Mouse (Mus musculus): ENCODE results near the gene Mon2. TPM values are rescaled to one million over a fixed set of nuclear protein-coding genes. Genes with fewer than 3 reads are reported as not detected.

Mon2 gene
- total and polyA plus RNA-seq, 3 experiments: 33.8 to 38.6 TPM; not detected in 1

- no peaks in the 10 kb centered on the region for H3K27me3 ChIP-seq (ENCODE audit: control insufficient read depth in 1 of 2, insufficient read depth in 2 of 2, low read length in 2 of 2)
- no peak overlapping the region for H3K4me3 ChIP-seq (ENCODE audit: control insufficient read depth in 1 of 2, insufficient read depth in 1 of 2, low read depth in 2 of 2, low read length in 2 of 2)
- DNase-seq (ENCODE audit: low read depth, low spot score): no peak
- no peak overlapping the region for H3K9ac ChIP-seq (ENCODE audit: control insufficient read depth, low read depth, low read length, poor library complexity, severe bottlenecking)
- no peaks in the 10 kb centered on the region for H3K4me1 ChIP-seq (ENCODE audit: control insufficient read depth in 1 of 2, insufficient read depth in 2 of 2, low read length in 2 of 2)
- no peak overlapping the region for H3K27ac ChIP-seq (ENCODE audit: control insufficient read depth, low read depth, low read length)
- H3K79me2 ChIP-seq (ENCODE audit: control insufficient read depth, insufficient read depth, low read length, poor library complexity): peaks cover 1% of the 10 kb centered on the region; the same call in 1 of the 2 replicates
- TF ChIP-seq MXI1 (IDR thresholded peaks at IDR 0.05; ENCODE audit: low read depth, low read length) (no peak), BHLHE40 (IDR thresholded peaks at IDR 0.05; ENCODE audit: borderline replicate concordance, low read depth, low read length) (no peak), SMC3 (IDR thresholded peaks at IDR 0.05; ENCODE audit: low read depth, low read length) (no peak)
- H3K9me3 ChIP-seq (replicated peaks; ENCODE audit: insufficient read depth, low read length): no peaks in the 10 kb centered on the region
- H3K36me3 ChIP-seq (ENCODE audit: control insufficient read depth in 1 of 2, insufficient read depth in 2 of 2, low read length in 2 of 2): peaks cover 0 to 3% of the 10 kb centered on the region in 2 experiments; a peak in 1 of 4 replicates
Measured at GRCm38 (mm10) chr10:123055205-123056000, 20.9 kb downstream of the Mon2 start.

GRCm38 (mm10) chr10:123053557-123053956, 22.7 kb downstream of the Mon2 start:
- TF ChIP-seq TCF12 (IDR thresholded peaks at IDR 0.05; ENCODE audit: low read depth, low read length) (no peak), NRF1 (IDR thresholded peaks at IDR 0.05; ENCODE audit: insufficient read depth, low read depth, low read length, poor library complexity, severe bottlenecking) (no peak), E2F4 (IDR thresholded peaks at IDR 0.05; ENCODE audit: borderline replicate concordance, low read depth, low read length) (no peak), ZNF384 (IDR thresholded peaks at IDR 0.05; ENCODE audit: low read depth, low read length) (no peak), MYC (IDR thresholded peaks at IDR 0.05; ENCODE audit: low read depth, low read length) (no peak), KAT2A (conservative IDR thresholded peaks at IDR 0.05; ENCODE audit: low read depth, low read length) (no peak), MAZ (IDR thresholded peaks at IDR 0.05; ENCODE audit: low read depth, low read length) (no peak), UBTF (IDR thresholded peaks at IDR 0.05; ENCODE audit: borderline replicate concordance, insufficient read depth, low read depth, low read length) (no peak), TBP (IDR thresholded peaks at IDR 0.05; ENCODE audit: low read depth, low read length) (no peak), GABPA (IDR thresholded peaks at IDR 0.05; ENCODE audit: low read depth, low read length) (no peak), MAFK (IDR thresholded peaks at IDR 0.05; ENCODE audit: borderline replicate concordance, low read depth, low read length) (no peak), RCOR1 (IDR thresholded peaks at IDR 0.05; ENCODE audit: low read depth, low read length) (no peak), RAD21 (IDR thresholded peaks at IDR 0.05; ENCODE audit: low read depth, low read length) (no peak), CHD1 (IDR thresholded peaks at IDR 0.05; ENCODE audit: low read depth, low read length) (no peak)
- H3K27ac ChIP-seq (ENCODE audit: control insufficient read depth, low read depth, low read length): no peak overlapping the region

More at GRCm38 (mm10) chr10:123053557-123053956, 22.7 kb downstream of the Mon2 start:
- Histone ChIP-seq H3K27me3 (ENCODE audit: control insufficient read depth in 1 of 2, insufficient read depth in 2 of 2, low read length in 2 of 2) (no peaks in the 10 kb centered on the region), H3K79me2 (ENCODE audit: control insufficient read depth, insufficient read depth, low read length, poor library complexity) (no peaks in the 10 kb centered on the region), H3K36me3 (ENCODE audit: control insufficient read depth in 1 of 2, insufficient read depth in 2 of 2, low read length in 2 of 2) (peaks cover 0 to 3% of the 10 kb centered on the region in 2 experiments; a peak in 1 of 4 replicates), H3K4me1 (ENCODE audit: control insufficient read depth in 1 of 2, insufficient read depth in 2 of 2, low read length in 2 of 2) (no peaks in the 10 kb centered on the region), H3K4me3 (ENCODE audit: control insufficient read depth in 1 of 2, insufficient read depth in 1 of 2, low read depth in 2 of 2, low read length in 2 of 2) (no peak overlapping the region), H3K9ac (ENCODE audit: control insufficient read depth, low read depth, low read length, poor library complexity, severe bottlenecking) (no peak overlapping the region), H3K9me3 (replicated peaks; ENCODE audit: insufficient read depth, low read length) (no peaks in the 10 kb centered on the region)
- no peak for DNase-seq (ENCODE audit: low read depth, low spot score)
